Mouse (Mus musculus) neural tube, embryonic 13.5 days (tissue): ENCODE data around the gene Hist2h2ab. TPM values are rescaled to one million over a fixed set of nuclear protein-coding genes. Genes with fewer than 3 reads are reported as not detected.
"Not testable (repeated sequence)": the region's sequence is repeated elsewhere in the genome, so short reads cannot be mapped to it uniquely, and the experiment has no call there.

Experiments used
- ATAC-seq: fragments of 200-750 bp; cut with Nextera tagmentation; 2 replicates; pipeline ENCODE4 v1.8.0; 2017; ENCODE audit warnings: low read depth, mild to moderate bottlenecking, moderate TSS enrichment, moderate library complexity
- H3K27ac ChIP-seq: fragments of 300-500 bp; sonication (generic); replicated peaks from 2 replicates; pipeline ENCODE4 v1.5.1; 2015; ENCODE audit warnings: moderate library complexity, mild to moderate bottlenecking, inconsistent platforms
- H3K27me3 ChIP-seq: fragments of 300-500 bp; sonication (generic); 2 replicates; pipeline ENCODE4 v1.6.1; 2015; ENCODE audit warnings: mild to moderate bottlenecking, inconsistent platforms
- H3K36me3 ChIP-seq: fragments of 300-500 bp; sonication (generic); 2 replicates; pipeline ENCODE4 v1.6.1; 2015; ENCODE audit warnings: mild to moderate bottlenecking, inconsistent platforms
- H3K4me1 ChIP-seq: fragments of 300-500 bp; sonication (generic); replicated peaks from 2 replicates; pipeline ENCODE4 v1.6.1; 2015; ENCODE audit warnings: inconsistent platforms
- H3K4me2 ChIP-seq: fragments of 300-500 bp; sonication (generic); 2 replicates; pipeline ENCODE4 v1.6.1; 2015; ENCODE audit warnings: inconsistent platforms, mild to moderate bottlenecking, moderate library complexity
- H3K4me3 ChIP-seq: fragments of 300-500 bp; sonication (generic); 2 replicates; pipeline ENCODE4 v1.5.1; 2015; ENCODE audit warnings: mild to moderate bottlenecking, inconsistent platforms
- H3K9ac ChIP-seq: fragments of 300-500 bp; sonication (generic); 2 replicates; pipeline ENCODE4 v1.6.1; 2015; ENCODE audit warnings: moderate library complexity, mild to moderate bottlenecking, inconsistent platforms
- H3K9me3 ChIP-seq: fragments of 300-500 bp; sonication (generic); 2 replicates; pipeline ENCODE4 v1.6.1; 2016; ENCODE audit warnings: inconsistent platforms
- WGBS: fragments of 180-500 bp; shearing (Covaris S2); methylation state at CpG from one replicate; pipeline ENCODE4 v1.1.7; 2015; 5-methylcytosine and 5-hydroxymethylcytosine counted together
- polyA plus RNA-seq: library from polyadenylated mRNA; unstranded; fragments of >200 nt; fragmentation: Nextera tagmentation; extraction: Ambion mirVana; gene quantifications from 2 replicates; pipeline ENCODE4 v1.2.1, GENCODE M21; 2015

Hist2h2ab gene
- polyA plus RNA-seq, result 0.52 TPM in 1 of 2 replicates, not detected in the other

DNA sequence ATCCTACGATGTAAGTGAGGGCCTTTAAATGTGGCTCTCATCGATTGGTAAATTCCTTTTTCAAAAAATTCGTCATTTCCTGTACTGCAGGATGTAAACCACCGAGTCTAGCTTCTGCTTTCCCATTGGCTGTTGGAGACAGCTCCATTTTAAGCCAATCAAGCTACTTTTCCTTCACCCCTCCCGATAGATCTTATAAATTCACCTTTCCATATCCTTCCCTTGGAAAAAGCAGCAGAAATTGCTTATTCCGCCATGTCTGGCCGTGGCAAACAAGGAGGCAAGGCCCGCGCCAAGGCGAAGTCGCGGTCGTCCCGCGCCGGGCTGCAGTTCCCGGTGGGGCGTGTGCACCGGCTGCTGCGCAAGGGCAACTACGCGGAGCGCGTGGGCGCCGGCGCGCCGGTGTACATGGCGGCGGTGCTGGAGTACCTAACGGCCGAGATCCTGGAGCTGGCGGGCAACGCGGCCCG, at the start of gene Hist2h2ab, which contains the start of gene Bola1:
Gene Hist2h2ab, plus strand, starts transcription at position 205 of the 470 bp plus-strand sequence.
Gene Bola1, minus strand, starts transcription at position 49 of the 470 bp plus-strand sequence.
- Histone ChIP-seq H3K4me3 (peak within 1 kb of the TSS; percentile 66), H3K27ac (peak within 1 kb of the TSS; percentile 98), H3K36me3 (no peaks in the 10 kb centered on the region), H3K4me2 (peak within 1 kb of the TSS; percentile 91), H3K9me3 (no peaks in the 10 kb centered on the region), H3K27me3 (no peaks in the 10 kb centered on the region), H3K4me1 (peaks cover 40% of the 10 kb centered on the region), H3K9ac (peak within 1 kb of the TSS; percentile 85)
- WGBS, result under 1% methylated on average over 37 of the region's 37 CpGs
- peak; percentile 93 for ATAC-seq

DNA sequence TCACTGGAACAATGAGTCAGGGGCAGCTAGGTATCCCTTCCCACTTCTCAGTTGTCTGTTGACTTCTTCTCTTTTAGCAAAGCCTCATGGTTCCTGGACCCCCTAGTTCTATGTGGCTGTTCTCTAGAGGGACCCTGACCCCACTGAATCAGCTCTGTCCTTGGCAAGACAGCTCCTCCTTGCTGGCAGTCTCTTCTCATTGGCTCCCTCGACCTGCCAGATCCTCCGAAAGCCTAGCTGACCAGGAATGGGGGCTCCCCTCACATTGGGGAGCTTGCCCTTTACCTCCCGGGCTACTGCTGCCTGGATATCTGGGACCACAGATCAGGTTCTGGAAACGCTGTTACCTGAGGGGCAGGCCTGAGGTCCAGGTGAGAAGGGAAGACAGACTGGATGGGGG, 49.4 kb upstream of the Hist2h2ab start:
- Histone ChIP-seq H3K9me3 (no peaks in the 10 kb centered on the region), H3K4me1 (peaks cover 40% of the 10 kb centered on the region), H3K27me3 (no peaks in the 10 kb centered on the region), H3K4me2 (no peak overlapping the region), H3K4me3 (no peak overlapping the region), H3K36me3 (peaks cover 15% of the 10 kb centered on the region), H3K27ac (peak overlapping the region; percentile 42), H3K9ac (no peak overlapping the region)
- 91% methylated on average over 4 of the region's 4 CpGs for WGBS
- ATAC-seq, result no peak

DNA sequence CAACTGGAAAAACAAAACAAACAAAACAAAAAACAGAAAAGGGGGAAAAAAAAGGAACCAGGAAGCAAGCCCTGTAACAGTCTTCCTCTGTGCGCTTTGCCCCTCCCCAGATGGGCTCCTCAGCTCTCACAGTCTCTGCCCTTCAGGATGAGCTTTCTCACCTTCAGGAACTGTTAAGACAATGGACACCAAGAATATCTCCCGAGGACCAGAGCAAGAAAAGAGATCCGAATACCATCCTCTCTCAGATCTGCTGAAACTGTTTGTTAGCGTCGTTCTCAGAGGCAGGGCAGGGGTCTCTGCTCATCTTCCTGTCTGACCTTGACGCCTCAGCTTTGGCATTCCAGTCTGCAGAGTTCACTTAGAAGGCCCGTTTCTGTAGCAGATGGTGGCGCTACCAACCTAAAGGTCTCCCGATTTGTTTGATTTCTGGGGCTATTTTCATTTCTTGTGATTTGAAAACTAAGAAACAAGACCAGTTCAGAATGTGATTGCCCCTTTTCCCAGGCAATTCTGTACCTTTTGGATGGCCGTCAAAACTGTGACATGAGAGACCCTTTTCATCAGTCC, 48.6 kb upstream of the Hist2h2ab start:
- Histone ChIP-seq H3K36me3 (peaks cover 22% of the 10 kb centered on the region), H3K27me3 (no peaks in the 10 kb centered on the region), H3K27ac (peak overlapping the region; percentile 99), H3K4me1 (peaks cover 44% of the 10 kb centered on the region), H3K4me3 (peak overlapping the region; percentile 74), H3K9ac (peak overlapping the region; percentile 90), H3K9me3 (no peaks in the 10 kb centered on the region), H3K4me2 (peak overlapping the region; percentile 96)
- ATAC-seq, result no peak
- 71% methylated on average over 10 of the region's 10 CpGs for WGBS

DNA sequence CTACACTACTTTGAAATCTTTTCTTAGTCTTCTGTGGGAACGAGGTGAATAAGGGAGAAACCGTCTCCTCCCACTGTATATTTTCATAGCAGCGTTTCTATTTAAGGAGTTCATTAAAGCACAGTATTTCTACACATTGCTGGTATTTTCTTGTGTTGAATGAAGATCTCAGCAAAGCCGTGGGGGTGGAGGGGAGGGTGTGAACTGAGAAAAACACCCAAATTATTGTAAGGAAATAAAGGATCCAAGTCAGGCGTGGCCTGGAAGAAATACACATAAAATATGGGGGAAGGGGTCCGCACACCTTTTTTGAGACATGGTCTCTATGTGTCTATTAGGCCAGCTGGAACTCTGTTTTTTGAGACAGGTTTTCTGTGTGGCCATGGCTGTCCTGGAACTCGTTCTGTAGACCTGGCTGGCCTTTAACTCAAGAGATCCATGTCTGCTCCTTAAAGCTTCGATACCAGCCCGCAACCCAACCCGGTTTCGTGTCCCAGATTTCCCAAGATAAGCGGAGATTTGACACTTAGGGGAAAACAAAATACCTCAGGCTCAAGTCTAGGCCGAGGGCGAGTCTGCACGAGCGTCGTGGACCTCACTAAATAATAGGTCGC, 48.0 kb upstream of the Hist2h2ab start:
- WGBS, result 25% methylated on average over 18 of the region's 18 CpGs
- Histone ChIP-seq H3K4me1 (peaks cover 47% of the 10 kb centered on the region), H3K27ac (peak overlapping the region; percentile 99), H3K9ac (peak overlapping the region; percentile 90), H3K4me3 (peak overlapping the region; percentile 74), H3K4me2 (peak overlapping the region; percentile 96), H3K9me3 (no peaks in the 10 kb centered on the region), H3K27me3 (no peaks in the 10 kb centered on the region), H3K36me3 (peaks cover 28% of the 10 kb centered on the region)
- peak; percentile 29 for ATAC-seq

DNA sequence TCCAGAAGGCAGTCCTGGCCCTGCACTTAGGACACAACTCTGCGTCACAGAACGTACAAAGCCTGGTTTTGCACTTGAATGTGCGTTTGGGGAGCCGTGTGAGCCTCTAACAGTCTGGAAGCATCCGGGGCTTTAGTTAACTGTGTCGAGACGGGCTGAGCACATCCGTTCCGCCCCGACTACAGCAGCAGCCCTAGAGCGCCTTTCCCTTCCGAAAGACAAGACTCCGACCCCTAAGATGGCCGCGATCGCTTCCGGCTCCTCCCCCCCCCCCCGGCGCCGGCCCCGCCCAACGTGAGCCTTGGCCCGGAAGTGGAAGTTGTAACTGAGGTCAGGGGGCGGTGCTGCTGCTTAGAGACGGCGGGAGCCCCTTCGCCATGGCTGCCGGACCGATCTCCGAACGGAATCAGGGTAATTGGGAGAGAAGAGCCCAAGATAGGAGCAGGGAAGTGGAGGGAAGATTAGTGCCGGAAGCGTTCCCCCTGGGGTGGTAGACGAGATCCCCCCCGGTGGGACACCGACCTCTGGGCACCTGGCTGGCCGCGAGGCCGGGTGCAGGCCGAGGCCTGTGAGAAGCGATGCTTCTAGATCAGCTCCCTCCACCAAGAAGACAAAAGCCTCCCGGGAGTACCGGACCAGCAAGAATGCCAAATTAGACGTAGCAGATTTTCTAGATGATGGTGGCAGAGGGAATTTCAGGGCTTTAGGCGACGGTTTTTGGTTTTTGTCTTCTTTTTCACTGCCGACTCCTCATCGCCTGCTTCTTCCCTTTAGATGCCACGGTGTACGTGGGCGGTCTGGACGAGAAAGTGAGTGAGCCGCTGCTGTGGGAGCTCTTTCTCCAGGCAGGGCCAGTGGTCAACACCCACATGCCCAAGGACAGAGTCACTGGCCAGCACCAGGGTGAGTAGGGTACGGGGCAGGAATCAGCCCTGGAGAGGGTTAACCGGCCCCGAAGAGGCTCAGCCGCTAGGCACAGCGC, 47.2 kb upstream of the Hist2h2ab start, which contains the start of gene Sf3b4:
Gene Sf3b4, plus strand, starts transcription at position 136 of the 982 bp plus-strand sequence.
- WGBS, result under 1% methylated on average over 58 of the region's 58 CpGs
- Histone ChIP-seq H3K4me1 (peaks cover 47% of the 10 kb centered on the region), H3K27me3 (no peaks in the 10 kb centered on the region), H3K4me2 (peak within 1 kb of the TSS; percentile 96), H3K27ac (peak within 1 kb of the TSS; percentile 99), H3K9me3 (no peaks in the 10 kb centered on the region), H3K9ac (peak within 1 kb of the TSS; percentile 90), H3K36me3 (peaks cover 33% of the 10 kb centered on the region), H3K4me3 (peak within 1 kb of the TSS; percentile 74)
- peak; percentile 94 for ATAC-seq

DNA sequence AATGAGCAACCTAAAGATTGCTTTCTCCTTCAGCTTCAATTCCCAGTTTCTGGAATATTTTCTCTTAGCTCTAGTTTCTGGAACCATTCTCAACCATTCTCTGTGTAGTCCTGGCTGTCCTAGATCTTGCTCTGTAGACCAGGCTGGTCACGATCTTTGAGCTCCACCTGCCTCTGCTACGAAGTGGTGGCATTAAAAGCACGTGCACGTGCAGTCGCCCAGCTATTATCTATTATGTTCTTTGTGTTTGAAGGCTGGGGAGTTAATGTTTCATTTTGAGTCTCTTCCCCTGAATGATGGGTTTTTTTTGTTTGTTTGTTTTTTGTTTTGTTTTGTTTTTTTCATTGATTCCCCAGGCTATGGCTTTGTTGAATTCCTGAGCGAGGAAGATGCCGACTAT, 46.5 kb upstream of the Hist2h2ab start:
- peaks cover 47% of the 10 kb centered on the region for H3K4me1 ChIP-seq
- peak overlapping the region; percentile 90 for H3K9ac ChIP-seq
- peak overlapping the region; percentile 74 for H3K4me3 ChIP-seq
- no peaks in the 10 kb centered on the region for H3K27me3 ChIP-seq
- WGBS, result 35% methylated on average over 7 of the region's 7 CpGs
- ATAC-seq, result no peak
- peak overlapping the region; percentile 96 for H3K4me2 ChIP-seq
- peaks cover 40% of the 10 kb centered on the region for H3K36me3 ChIP-seq
- H3K27ac ChIP-seq, result 0 out of 2 replicates have a peak overlapping the region, but pooled peaks have one; percentile 99
- H3K9me3 ChIP-seq, result no peaks in the 10 kb centered on the region

DNA sequence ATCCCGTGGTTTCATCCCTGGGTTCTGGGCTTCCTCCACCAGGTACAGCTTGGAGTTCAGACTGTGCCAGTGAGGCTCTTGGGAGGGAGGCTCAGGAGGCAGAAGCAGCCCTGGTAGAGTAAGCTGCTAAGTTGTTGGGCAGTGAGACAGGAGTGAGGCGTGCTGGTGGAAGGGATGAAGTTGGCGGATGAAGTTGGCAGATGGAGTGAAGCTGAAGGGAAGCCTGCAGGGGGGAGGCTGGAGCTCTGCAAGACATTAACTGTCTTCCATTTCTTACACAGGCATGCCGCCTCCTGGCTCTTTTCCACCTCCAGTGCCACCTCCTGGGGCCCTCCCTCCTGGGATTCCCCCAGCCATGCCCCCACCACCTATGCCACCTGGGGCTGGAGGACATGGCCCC, 45.6 kb upstream of the Hist2h2ab start:
- H3K27ac ChIP-seq, H3K27me3 ChIP-seq, H3K9me3 ChIP-seq, H3K9ac ChIP-seq, ATAC-seq: not testable (repeated sequence)
- H3K4me1 ChIP-seq, result peaks cover 47% of the 10 kb centered on the region
- H3K4me2 ChIP-seq, result 0 out of 2 replicates have a peak overlapping the region, but pooled peaks have one; percentile 18
- 88% methylated on average over 4 of the region's 4 CpGs for WGBS
- 0 out of 2 replicates have a peak overlapping the region, but pooled peaks have one; percentile 74 for H3K4me3 ChIP-seq
- H3K36me3 ChIP-seq, result peaks cover 48% of the 10 kb centered on the region

DNA sequence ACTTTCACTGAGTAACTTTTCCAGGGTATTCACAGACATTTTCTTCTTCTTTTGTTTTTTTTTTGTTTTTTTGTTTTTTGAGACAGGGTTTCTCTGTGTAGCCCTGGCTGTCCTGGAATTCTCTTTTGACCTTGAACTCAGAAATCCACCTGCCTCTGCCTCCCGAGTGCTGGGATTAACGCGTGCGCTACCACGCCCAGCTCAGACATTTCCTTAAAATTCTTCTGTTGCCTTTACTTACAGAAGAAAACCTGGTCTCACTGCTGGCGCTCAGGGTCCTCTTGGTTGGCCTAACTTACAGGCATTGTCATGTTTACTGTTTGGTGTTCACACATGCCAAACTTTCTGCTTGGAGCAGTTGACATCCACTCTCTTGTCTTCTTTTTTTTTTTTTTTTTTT, 44.4 kb upstream of the Hist2h2ab start:
- no peaks in the 10 kb centered on the region for H3K9me3 ChIP-seq
- peaks cover 50% of the 10 kb centered on the region for H3K4me1 ChIP-seq
- no peak overlapping the region for H3K4me3 ChIP-seq
- H3K36me3 ChIP-seq, result peaks cover 48% of the 10 kb centered on the region
- no peak overlapping the region for H3K27ac ChIP-seq
- no peak overlapping the region for H3K9ac ChIP-seq
- no peaks in the 10 kb centered on the region for H3K27me3 ChIP-seq
- no peak for ATAC-seq
- H3K4me2 ChIP-seq, result no peak overlapping the region
- 97% methylated on average over 6 of the region's 6 CpGs for WGBS

DNA sequence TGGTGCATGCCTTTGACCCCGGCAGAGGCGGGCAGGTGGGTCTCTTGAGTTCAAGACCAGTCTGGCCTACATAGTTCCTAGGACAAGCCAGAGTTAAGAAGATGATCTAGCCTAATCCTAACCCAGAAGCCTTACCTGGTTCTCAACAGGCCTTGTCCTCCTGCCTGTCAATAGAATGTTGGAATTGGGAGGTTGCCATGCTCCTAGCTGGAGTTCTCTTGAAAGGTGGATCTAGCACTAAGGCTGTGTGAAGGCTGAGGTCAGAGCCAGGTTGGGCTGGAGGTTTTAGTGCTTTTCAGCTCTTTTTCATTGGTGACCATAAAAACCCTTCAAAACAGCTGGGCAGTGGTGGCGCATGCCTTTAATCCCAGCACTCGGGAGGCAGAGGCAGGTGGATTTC, 41.2 kb upstream of the Hist2h2ab start:
- 94% methylated on average over 4 of the region's 4 CpGs for WGBS
- Histone ChIP-seq H3K36me3 (peaks cover 48% of the 10 kb centered on the region), H3K27ac (no peak overlapping the region), H3K27me3 (no peaks in the 10 kb centered on the region), H3K9ac (no peak overlapping the region), H3K4me1 (peaks cover 57% of the 10 kb centered on the region), H3K4me2 (no peak overlapping the region), H3K9me3 (no peaks in the 10 kb centered on the region), H3K4me3 (no peak overlapping the region)
- ATAC-seq, result no peak

DNA sequence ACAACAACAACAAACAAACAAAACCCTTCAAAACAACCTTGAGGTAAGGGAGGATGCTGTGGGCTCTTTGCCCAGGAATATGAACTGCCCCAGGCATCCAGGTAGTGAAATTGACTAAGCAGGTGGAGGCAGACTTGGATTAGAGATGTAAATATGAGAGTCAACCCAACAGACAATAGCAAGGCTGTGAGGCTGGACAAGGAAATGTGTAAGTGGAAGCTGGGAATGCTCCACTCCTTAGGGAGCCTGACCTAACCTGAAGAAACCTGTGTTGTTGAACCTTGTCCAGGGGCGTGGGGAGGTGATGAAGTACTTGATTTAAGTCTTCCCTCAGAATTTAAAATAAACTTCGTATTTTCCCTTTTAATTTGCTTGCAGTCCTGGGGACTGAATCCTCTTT, 40.8 kb upstream of the Hist2h2ab start:
- Histone ChIP-seq H3K9ac (no peak overlapping the region), H3K4me3 (no peak overlapping the region), H3K27ac (no peak overlapping the region), H3K4me1 (peaks cover 53% of the 10 kb centered on the region), H3K4me2 (no peak overlapping the region), H3K27me3 (no peaks in the 10 kb centered on the region), H3K36me3 (peaks cover 46% of the 10 kb centered on the region), H3K9me3 (no peaks in the 10 kb centered on the region)
- WGBS, result 90% methylated on average over 2 of the region's 2 CpGs
- no peak for ATAC-seq

DNA sequence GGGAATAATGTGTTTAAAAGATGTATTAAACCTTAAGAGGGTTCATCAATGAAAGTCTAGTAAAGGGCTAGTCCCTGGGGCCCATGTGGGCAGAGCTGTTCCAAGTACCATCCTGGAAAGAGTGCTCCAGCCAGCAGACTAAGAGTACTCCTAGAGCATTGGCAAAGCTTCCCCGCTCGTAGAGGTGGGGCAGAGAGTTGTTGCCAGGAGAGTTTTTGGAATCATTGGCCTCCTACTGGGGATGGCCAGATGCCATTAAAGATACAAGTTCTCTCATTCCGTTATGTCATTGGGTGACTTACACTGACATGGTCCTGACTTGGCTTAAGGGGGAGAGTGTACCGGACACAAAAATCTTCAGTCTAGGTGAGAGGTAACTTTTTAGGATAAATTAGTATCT, 40.1 kb upstream of the Hist2h2ab start:
- peaks cover 44% of the 10 kb centered on the region for H3K36me3 ChIP-seq
- H3K9ac ChIP-seq, result no peak overlapping the region
- H3K4me3 ChIP-seq, result no peak overlapping the region
- H3K27ac ChIP-seq, result 0 out of 2 replicates have a peak overlapping the region, but pooled peaks have one; percentile 28
- no peaks in the 10 kb centered on the region for H3K27me3 ChIP-seq
- H3K9me3 ChIP-seq, result no peaks in the 10 kb centered on the region
- ATAC-seq, result no peak
- 66% methylated on average over 4 of the region's 4 CpGs for WGBS
- H3K4me1 ChIP-seq, result peaks cover 50% of the 10 kb centered on the region
- no peak overlapping the region for H3K4me2 ChIP-seq
